Mouse (Mus musculus) midbrain, embryonic 12.5 days (tissue): ENCODE data around the gene Ascc2. TPM values are rescaled to one million over a fixed set of nuclear protein-coding genes. Genes with fewer than 3 reads are reported as not detected.
"Not testable (repeated sequence)": the region's sequence is repeated elsewhere in the genome, so short reads cannot be mapped to it uniquely, and the experiment has no call there.

Experiments
- ATAC-seq: fragments of 200-750 bp; cut with Nextera tagmentation; 2 replicates; pipeline ENCODE4 v1.8.0; 2017; ENCODE audit warnings: low read depth, moderate TSS enrichment, moderate library complexity; ENCODE audit not compliant: low FRiP score
- H3K27ac ChIP-seq: fragments of 300-500 bp; sonication (generic); replicated peaks from 2 replicates; pipeline ENCODE4 v1.5.1; 2016; ENCODE audit warnings: mild to moderate bottlenecking
- H3K27me3 ChIP-seq: fragments of 300-500 bp; sonication (generic); 2 replicates; pipeline ENCODE4 v1.6.1; 2016; ENCODE audit warnings: mild to moderate bottlenecking
- H3K36me3 ChIP-seq: fragments of 300-500 bp; sonication (generic); 2 replicates; pipeline ENCODE4 v1.6.1; 2016
- H3K4me1 ChIP-seq: fragments of 300-500 bp; sonication (generic); 2 replicates; pipeline ENCODE4 v1.6.1; 2016
- H3K4me2 ChIP-seq: fragments of 300-500 bp; sonication (generic); replicated peaks from 2 replicates; pipeline ENCODE4 v1.6.1; 2016; ENCODE audit warnings: mild to moderate bottlenecking, moderate library complexity
- H3K4me3 ChIP-seq: fragments of 300-500 bp; sonication (generic); 2 replicates; pipeline ENCODE4 v1.5.1; 2016; ENCODE audit warnings: mild to moderate bottlenecking
- H3K9ac ChIP-seq: fragments of 300-500 bp; sonication (generic); replicated peaks from 2 replicates; pipeline ENCODE4 v1.6.1; 2016; ENCODE audit warnings: mild to moderate bottlenecking, moderate library complexity
- H3K9me3 ChIP-seq: fragments of 300-500 bp; sonication (generic); 2 replicates; pipeline ENCODE4 v1.6.1; 2016; ENCODE audit warnings: mild to moderate bottlenecking
- WGBS: fragments of 180-500 bp; shearing (Covaris S2); methylation state at CpG from one replicate; pipeline ENCODE4 v1.1.7; 2016; 5-methylcytosine and 5-hydroxymethylcytosine counted together
- polyA plus RNA-seq: library from polyadenylated mRNA; unstranded; fragments of >200 nt; fragmentation: Nextera tagmentation; extraction: Ambion mirVana; gene quantifications from 2 replicates; pipeline ENCODE4 v1.2.1, GENCODE M21; 2016

Ascc2 gene
- polyA plus RNA-seq, 1 experiment from 2014 or later = 30.4 TPM

DNA sequence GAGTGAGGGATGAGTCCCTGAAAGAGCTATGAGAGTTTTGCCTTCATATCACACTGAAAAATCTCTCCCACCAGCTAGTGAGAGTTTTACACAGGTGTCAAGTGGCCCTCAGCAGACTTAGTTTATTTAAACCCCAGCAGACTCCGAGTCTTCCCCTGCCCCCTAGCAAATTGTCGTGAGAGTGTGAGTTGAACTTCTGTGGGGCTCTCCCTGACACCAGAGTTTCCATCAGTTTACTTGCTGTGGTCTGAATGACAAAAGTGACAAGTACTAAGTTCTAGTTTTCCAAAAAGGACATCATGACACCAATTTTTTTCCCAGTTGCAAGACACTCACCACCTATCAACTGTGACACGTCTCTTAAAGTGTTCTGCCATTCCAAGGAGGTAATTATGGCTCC, 50.3 kb downstream of the Ascc2 start:
- Histone ChIP-seq H3K9me3 (no peaks in the 10 kb centered on the region), H3K4me2 (no peak overlapping the region), H3K27ac (no peak overlapping the region), H3K27me3 (no peaks in the 10 kb centered on the region), H3K9ac (no peak overlapping the region), H3K4me3 (no peak overlapping the region), H3K36me3 (peaks cover 15% of the 10 kb centered on the region), H3K4me1 (no peaks in the 10 kb centered on the region)
- WGBS = 74% methylated on average over 3 of the region's 3 CpGs
- no peak for ATAC-seq

GRCm38 (mm10) chr11:4688632-4689380, 51.3 kb downstream of the Ascc2 start:
- peaks cover 6% of the 10 kb centered on the region; the same call in 1 of the 2 replicates for H3K36me3 ChIP-seq
- H3K4me3 ChIP-seq = no peak overlapping the region
- no peaks in the 10 kb centered on the region for H3K27me3 ChIP-seq
- H3K9me3 ChIP-seq = no peaks in the 10 kb centered on the region
- H3K4me1 ChIP-seq = no peaks in the 10 kb centered on the region
- no peak overlapping the region for H3K9ac ChIP-seq
- ATAC-seq = no peak
- no peak overlapping the region for H3K27ac ChIP-seq
- WGBS = 65% methylated on average over 11 of the region's 11 CpGs
- H3K4me2 ChIP-seq = no peak overlapping the region

DNA sequence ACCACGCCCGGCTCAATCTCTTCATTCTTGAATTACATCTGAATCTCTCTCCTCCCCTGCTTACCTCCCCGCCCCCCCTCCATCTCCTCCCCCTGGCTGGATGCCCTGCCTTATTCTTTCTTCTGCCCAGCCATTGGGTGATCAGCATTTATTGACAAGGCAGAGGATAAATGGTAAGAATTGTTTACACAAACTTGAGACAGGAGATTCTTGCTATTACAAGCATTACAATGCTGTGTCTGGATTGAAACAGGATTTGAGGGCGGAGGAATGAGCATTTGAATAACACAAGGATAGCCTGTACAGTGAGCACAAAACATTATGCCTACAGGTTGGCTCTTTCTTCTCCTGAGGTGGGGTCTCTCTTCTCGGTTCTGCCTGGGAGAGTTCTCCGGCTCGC, 52.8 kb downstream of the Ascc2 start:
- H3K4me2 ChIP-seq = no peak overlapping the region
- H3K36me3 ChIP-seq = no peaks in the 10 kb centered on the region
- H3K9ac ChIP-seq = no peak overlapping the region
- no peaks in the 10 kb centered on the region for H3K4me1 ChIP-seq
- H3K27ac ChIP-seq = no peak overlapping the region
- no peak overlapping the region for H3K4me3 ChIP-seq
- no peak for ATAC-seq
- H3K9me3 ChIP-seq = no peaks in the 10 kb centered on the region
- H3K27me3 ChIP-seq = no peaks in the 10 kb centered on the region
- WGBS = 83% methylated on average over 7 of the region's 7 CpGs

GRCm38 (mm10) chr11:4691213-4691612, 53.7 kb downstream of the Ascc2 start:
- no peaks in the 10 kb centered on the region for H3K9me3 ChIP-seq

DNA sequence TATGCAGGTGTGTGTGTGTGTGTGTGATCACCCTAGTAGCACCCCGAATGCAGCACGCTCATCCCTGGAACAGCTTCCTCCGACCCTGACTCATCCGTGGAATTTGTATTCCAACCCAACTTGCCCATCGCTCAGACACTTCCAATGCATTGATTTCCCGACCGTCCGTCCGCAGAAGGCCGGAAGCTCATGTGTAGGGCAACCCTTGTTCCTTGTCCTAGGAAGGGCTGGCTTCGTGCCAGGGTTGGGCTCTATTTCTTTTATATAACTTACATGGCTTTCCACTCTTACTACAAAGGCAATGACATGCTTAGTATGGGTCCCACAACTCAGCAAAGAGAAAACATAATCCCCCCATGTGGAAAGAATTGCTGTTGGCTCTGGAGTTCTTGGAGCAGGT, 54.6 kb downstream of the Ascc2 start:
- Histone ChIP-seq H3K4me2 (no peak overlapping the region), H3K4me3 (no peak overlapping the region), H3K9me3 (no peaks in the 10 kb centered on the region), H3K27me3 (no peaks in the 10 kb centered on the region), H3K36me3 (no peaks in the 10 kb centered on the region), H3K4me1 (no peaks in the 10 kb centered on the region), H3K27ac (no peak overlapping the region), H3K9ac (no peak overlapping the region)
- WGBS = 89% methylated on average over 11 of the region's 11 CpGs
- no peak for ATAC-seq

More at GRCm38 (mm10) chr11:4691213-4691612, 53.7 kb downstream of the Ascc2 start:
- Histone ChIP-seq H3K4me1 (no peaks in the 10 kb centered on the region), H3K27ac (no peak overlapping the region), H3K4me2 (no peak overlapping the region), H3K9ac (no peak overlapping the region), H3K36me3 (no peaks in the 10 kb centered on the region), H3K27me3 (no peaks in the 10 kb centered on the region), H3K4me3 (no peak overlapping the region)
- ATAC-seq = no peak
- 75% methylated on average over 10 of the region's 10 CpGs for WGBS

DNA sequence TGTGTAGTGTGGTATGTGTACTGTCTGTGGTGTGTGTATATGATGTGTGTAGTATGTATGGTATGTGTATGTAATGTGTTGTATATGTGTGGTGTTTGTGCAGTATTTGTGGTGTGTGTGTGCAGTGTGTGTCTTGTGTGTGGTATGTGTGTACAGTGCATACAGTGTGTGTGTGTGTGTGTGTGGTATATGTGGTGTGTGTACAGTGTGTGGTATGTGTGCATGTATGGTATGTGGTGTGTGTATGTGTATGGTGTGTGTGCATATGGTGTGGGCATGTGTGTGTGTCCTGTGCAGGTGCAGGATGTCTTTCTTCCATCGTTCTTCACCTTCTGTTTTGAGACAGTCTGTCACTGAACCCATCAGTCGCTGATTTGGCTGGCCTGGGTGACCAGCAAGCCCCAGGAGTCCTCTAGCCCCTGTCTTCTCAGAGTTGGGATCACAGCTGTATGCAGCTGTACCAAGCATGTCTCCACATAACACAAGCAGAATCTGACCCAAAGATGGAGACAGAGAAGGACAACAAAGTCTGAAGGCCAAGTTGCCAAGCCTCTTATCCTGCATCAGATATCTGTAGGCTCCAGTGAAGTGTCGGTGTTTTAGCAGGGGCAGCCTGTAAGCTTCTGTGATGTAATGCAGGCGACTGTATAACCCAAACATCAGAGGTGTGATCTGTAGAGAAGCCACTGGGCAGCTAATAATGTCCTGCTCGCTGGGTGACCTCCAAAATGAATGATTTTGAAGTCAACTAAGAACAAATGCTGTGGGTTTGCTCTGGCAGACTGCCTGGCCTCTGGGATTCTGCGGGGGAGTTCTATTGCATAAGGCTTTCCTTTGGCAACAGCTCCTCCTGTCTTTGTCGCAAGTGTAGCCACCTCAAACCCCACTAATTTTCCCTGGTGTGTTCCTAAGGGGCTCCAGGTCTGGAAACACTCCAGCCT, 59.8 kb downstream of the Ascc2 start:
- no peak for ATAC-seq
- Histone ChIP-seq H3K4me1 (no peaks in the 10 kb centered on the region), H3K9me3 (no peaks in the 10 kb centered on the region), H3K9ac (no peak overlapping the region), H3K4me3 (no peak overlapping the region), H3K36me3 (peaks cover 20% of the 10 kb centered on the region), H3K4me2 (no peak overlapping the region), H3K27me3 (no peaks in the 10 kb centered on the region), H3K27ac (no peak overlapping the region)
- 68% methylated on average over 7 of the region's 7 CpGs for WGBS

GRCm38 (mm10) chr11:4700726-4701125, 63.2 kb downstream of the Ascc2 start:
- H3K36me3 ChIP-seq = peaks cover 21% of the 10 kb centered on the region
- H3K4me1 ChIP-seq = peaks cover 16% of the 10 kb centered on the region
- 92% methylated on average over 8 of the region's 8 CpGs for WGBS
- no peak overlapping the region for H3K4me2 ChIP-seq
- H3K9ac ChIP-seq = no peak overlapping the region
- H3K27ac ChIP-seq = no peak overlapping the region
- no peaks in the 10 kb centered on the region for H3K9me3 ChIP-seq
- no peaks in the 10 kb centered on the region for H3K27me3 ChIP-seq
- ATAC-seq = no peak
- H3K4me3 ChIP-seq = no peak overlapping the region

DNA sequence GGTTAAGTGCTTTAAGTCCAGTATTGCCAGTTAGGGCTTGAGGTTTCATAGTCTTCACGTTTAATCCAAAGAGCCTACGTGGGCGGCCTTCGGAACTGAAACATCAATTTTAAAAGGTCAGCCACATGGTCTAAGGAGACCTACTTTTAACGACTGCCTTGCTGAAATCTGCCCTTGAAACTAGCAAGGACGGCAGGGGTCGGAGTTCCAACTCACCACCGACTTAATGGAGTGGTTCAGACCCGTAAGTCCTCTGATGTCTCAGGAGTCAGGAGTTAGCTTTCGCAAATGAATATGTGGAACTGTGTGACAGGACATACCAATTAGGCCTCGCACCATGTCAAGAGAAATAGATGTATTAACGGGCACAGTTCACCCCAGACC, 66.1 kb downstream of the Ascc2 start:
- ATAC-seq = no peak; the same call in 1 of the 2 replicates
- Histone ChIP-seq H3K27me3 (no peaks in the 10 kb centered on the region), H3K4me3 (peak overlapping the region; percentile 61), H3K4me2 (peak overlapping the region; percentile 94), H3K36me3 (peaks cover 21% of the 10 kb centered on the region), H3K9ac (peak overlapping the region; percentile 66), H3K9me3 (no peaks in the 10 kb centered on the region), H3K27ac (no peak overlapping the region), H3K4me1 (peaks cover 16% of the 10 kb centered on the region)
- WGBS = 6% methylated on average over 12 of the region's 12 CpGs

GRCm38 (mm10) chr11:4704072-4704964, 66.8 kb downstream of the Ascc2 start, which contains the start of the genes Uqcr10 and Zmat5:
Gene Uqcr10, minus strand, starts transcription at chr11:4704342.
Gene Zmat5, plus strand, starts transcription at chr11:4704678.
- Histone ChIP-seq H3K27me3 (no peaks in the 10 kb centered on the region), H3K36me3 (peaks cover 21% of the 10 kb centered on the region), H3K9me3 (no peaks in the 10 kb centered on the region), H3K4me1 (peaks cover 16% of the 10 kb centered on the region), H3K4me3 (peak within 1 kb of the TSS; percentile 61), H3K27ac (no peak within 1 kb of the TSS), H3K9ac (peak within 1 kb of the TSS; percentile 66), H3K4me2 (peak within 1 kb of the TSS; percentile 94)
- WGBS = under 1% methylated on average over 47 of the region's 47 CpGs
- peak; percentile 97 for ATAC-seq

- no peak for ATAC-seq
- peaks cover 16% of the 10 kb centered on the region for H3K4me1 ChIP-seq
- WGBS = 10% methylated on average over 4 of the region's 4 CpGs
- peaks cover 21% of the 10 kb centered on the region for H3K36me3 ChIP-seq
- no peaks in the 10 kb centered on the region for H3K9me3 ChIP-seq
- peak overlapping the region; percentile 61 for H3K4me3 ChIP-seq
- H3K4me2 ChIP-seq = peak overlapping the region; percentile 94
- H3K27ac ChIP-seq = no peak overlapping the region
- H3K27me3 ChIP-seq = no peaks in the 10 kb centered on the region
- H3K9ac ChIP-seq = peak overlapping the region; percentile 59
Observed at GRCm38 (mm10) chr11:4705178-4705577, 67.6 kb downstream of the Ascc2 start.

DNA sequence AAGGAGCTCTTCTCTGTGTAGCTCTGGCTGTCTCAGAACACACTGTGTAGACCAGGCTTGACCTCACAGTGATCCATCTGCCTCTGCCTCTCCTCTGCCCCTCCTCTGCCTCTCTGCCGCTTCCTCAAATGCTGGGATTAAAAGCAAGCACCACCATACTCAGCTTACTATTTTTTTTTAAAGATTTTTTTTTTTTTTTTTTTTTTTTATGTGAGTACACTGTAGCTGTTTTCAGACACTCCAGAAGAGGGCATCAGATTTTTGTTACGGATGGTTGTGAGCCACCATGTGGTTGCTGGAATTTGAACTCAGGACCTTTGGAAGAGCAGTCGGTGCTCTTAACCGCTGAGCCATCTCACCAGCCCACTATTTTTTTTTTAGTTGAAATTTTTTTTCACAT, 72.6 kb downstream of the Ascc2 start:
- 99% methylated on average over 4 of the region's 4 CpGs for WGBS
- not testable (repeated sequence) for H3K9me3 ChIP-seq, ATAC-seq, H3K4me3 ChIP-seq, H3K4me2 ChIP-seq, H3K4me1 ChIP-seq, H3K27ac ChIP-seq, H3K36me3 ChIP-seq, H3K9ac ChIP-seq, H3K27me3 ChIP-seq
